In the genomic region with DNA sequence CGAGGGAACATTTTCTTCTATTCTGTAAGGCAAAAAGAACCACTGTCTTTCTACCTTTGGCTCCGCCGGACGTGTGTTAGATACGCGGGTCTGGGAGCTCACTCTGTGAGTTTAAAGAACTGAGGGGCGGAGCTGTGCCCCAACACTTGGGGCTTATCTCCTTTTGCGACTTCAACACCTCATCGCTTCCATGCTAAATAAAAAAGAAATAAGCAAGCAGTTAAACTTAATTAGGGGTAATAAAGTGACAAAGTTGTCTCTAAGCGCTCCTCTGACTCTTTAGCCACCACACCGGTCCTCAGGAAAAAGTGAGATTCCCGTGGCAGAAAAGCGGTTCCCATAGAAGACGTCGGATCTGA, we compare ENCODE assay signal across 8 mouse cellular contexts. TPM values are rescaled to one million over a fixed set of nuclear protein-coding genes. Genes with fewer than 3 reads are reported as not detected.
A peak's percentile ranks its signal among the peaks of the same experiment; 100 is the strongest.
DNase-seq lines count a peak whose midpoint lies in the region; ATAC-seq and TF ChIP-seq lines count a peak whose summit lies in the region.

No protein-coding gene starts in this region.

- H3K4me1 ChIP-seq in heart, embryonic 11.5 days (ENCODE audit: control insufficient read depth, insufficient read depth, low read length), result peaks cover 10% of the 10 kb centered on the region
- no peaks in the 10 kb centered on the region for H3K4me1 ChIP-seq in hindbrain, postnatal 0 days (ENCODE audit: insufficient read depth, low read length)

- no peak for DNase-seq in heart, adult 9 months (ENCODE audit: low spot score in 2 of 2)
- peak; percentile 60 for DNase-seq in embryo, embryonic 10.5 days (ENCODE audit: low spot score)
- DNase-seq in hindbrain, postnatal 0 days (ENCODE audit: low spot score), result no peak
- peak; percentile 13 to 35 for DNase-seq in thymus, adult 18-20 months
- no peak for DNase-seq in adipocyte (ENCODE audit: low spot score)
- no peak for DNase-seq in cerebellum, adult 18-20 months

- no peak for TF ChIP-seq CTCF in hindbrain, postnatal 0 days (IDR thresholded peaks at IDR 0.05; ENCODE audit: low read depth)

- H3K9ac ChIP-seq in heart, embryonic 11.5 days (ENCODE audit: low read depth, low read length), result peak overlapping the region; percentile 75
- peak overlapping the region; percentile 57; the same call in 1 of the 2 replicates for H3K9ac ChIP-seq in hindbrain, postnatal 0 days (replicated peaks; ENCODE audit: low read length)

- peak overlapping the region; percentile 93 for H3K4me3 ChIP-seq in heart, embryonic 11.5 days (ENCODE audit: low read depth, low read length)
- H3K4me3 ChIP-seq in hindbrain, postnatal 0 days (ENCODE audit: low read length), result peak overlapping the region; percentile 75

- no peak overlapping the region for H3K27ac ChIP-seq in heart, embryonic 11.5 days (ENCODE audit: low read depth, low read length)
- H3K27ac ChIP-seq in hindbrain, postnatal 0 days, result no peak overlapping the region

- H3K4me2 ChIP-seq in heart, embryonic 11.5 days, result peak overlapping the region; percentile 86
- peak overlapping the region; percentile 74 for H3K4me2 ChIP-seq in hindbrain, postnatal 0 days (ENCODE audit: low read depth, low read length)

- H3K27me3 ChIP-seq in heart, embryonic 11.5 days (ENCODE audit: control insufficient read depth, insufficient read depth, low read length), result peaks cover 3% of the 10 kb centered on the region; the same call in 1 of the 2 replicates
- peaks cover 22% of the 10 kb centered on the region for H3K27me3 ChIP-seq in hindbrain, postnatal 0 days (ENCODE audit: insufficient read depth, low read length)

- no peak for ATAC-seq in heart, embryonic 11.5 days (replicated peaks; ENCODE audit: insufficient number of reproducible peaks, low FRiP score, low TSS enrichment)
- ATAC-seq in hindbrain, postnatal 0 days, result no peak
- 0 out of 2 replicates have a peak, but pooled peaks have one; percentile 49 for ATAC-seq in megakaryocyte-erythroid progenitor cell, adult 5-6 weeks (replicated peaks; ENCODE audit: low FRiP score, low TSS enrichment, poor library complexity, severe bottlenecking)

- under 1% methylated on average over 15 of the region's 15 CpGs for WGBS in heart, embryonic 11.5 days (ENCODE audit: insufficient replicate concordance)
- 2% methylated on average over 15 of the region's 15 CpGs for WGBS in hindbrain, postnatal 0 days

- H3K9me3 ChIP-seq in heart, embryonic 11.5 days (replicated peaks; ENCODE audit: control insufficient read depth, low read length), result no peaks in the 10 kb centered on the region
- H3K9me3 ChIP-seq in hindbrain, postnatal 0 days (ENCODE audit: low read length), result no peaks in the 10 kb centered on the region

- no peaks in the 10 kb centered on the region for H3K36me3 ChIP-seq in heart, embryonic 11.5 days (ENCODE audit: control insufficient read depth, insufficient read depth, low read length)
- no peaks in the 10 kb centered on the region for H3K36me3 ChIP-seq in hindbrain, postnatal 0 days (ENCODE audit: insufficient read depth, low read length)

RNA-seq across cellular contexts. Expression of a gene that starts 0.9 kb away (rescaled TPM):
- polyA plus RNA-seq in heart, embryonic 11.5 days (2014; fragmentation: Nextera tagmentation; extraction: Ambion mirVana), result 7.1 and 7.8 TPM in 2 replicates
- 4.8 and 5.2 TPM in 2 replicates for total RNA-seq in hindbrain, postnatal 0 days (2014; rRNA removed)
- 3.1 and 3.2 TPM in 2 replicates for polyA plus RNA-seq in hindbrain, postnatal 0 days (2015; fragmentation: Nextera tagmentation; extraction: Ambion mirVana)
- 5.9 and 7.4 TPM in 2 replicates for total RNA-seq in megakaryocyte-erythroid progenitor cell, adult 5-6 weeks (2014; fragmentation: Nextera tagmentation)
- 1.6 and 2.3 TPM in 2 replicates for total RNA-seq in megakaryocyte-erythroid progenitor cell, adult 5-6 weeks (2017)

Comparison
In these comparisons a context has a peak if more than half of its experiments do, and no peak if none do; other contexts are left out.
1. DNase-seq: peak in embryo, embryonic 10.5 days (single experiment) and thymus, adult 18-20 months (2 of 2); none in heart, adult 9 months (0 of 2), hindbrain, postnatal 0 days (single experiment), adipocyte (single experiment) and cerebellum, adult 18-20 months (0 of 2).